Mouse (Mus musculus): ENCODE measurements around the gene Polr3c.
"Not testable (repeated sequence)": the region's sequence is repeated elsewhere in the genome, so short reads cannot be mapped to it uniquely, and the experiment has no call there.

The Polr3c gene

GRCm38 (mm10) chr3:96727343-96727827 is at the start of gene Polr3c, which contains the start of gene Rnf115:
Gene Polr3c, minus strand, starts transcription at chr3:96727628.
Gene Rnf115, plus strand, starts transcription at chr3:96727664.
- peak; percentile 95 for DNase-seq

- DNase-seq = no peak
These were observed 49.7 kb upstream of the Polr3c start for GRCm38 (mm10) chr3:96777120-96777519.

GRCm38 (mm10) chr3:96772949-96773348 is 45.5 kb upstream of the Polr3c start:
- DNase-seq = no peak

GRCm38 (mm10) chr3:96769971-96770370 is 42.5 kb upstream of the Polr3c start:
- no peak for DNase-seq

GRCm38 (mm10) chr3:96764528-96764927 is 37.1 kb upstream of the Polr3c start:
- no peak for DNase-seq

- no peak for DNase-seq
These were observed 32.3 kb upstream of the Polr3c start for GRCm38 (mm10) chr3:96759695-96760094.

GRCm38 (mm10) chr3:96757691-96758090 is 30.3 kb upstream of the Polr3c start:
- peak; percentile 35 for DNase-seq

GRCm38 (mm10) chr3:96755935-96756334 is 28.5 kb upstream of the Polr3c start:
- DNase-seq = no peak

GRCm38 (mm10) chr3:96746829-96747228 is 19.4 kb upstream of the Polr3c start:
- no peak for DNase-seq

- no peak for DNase-seq
These were observed 16.9 kb upstream of the Polr3c start for GRCm38 (mm10) chr3:96744348-96744747.

GRCm38 (mm10) chr3:96740279-96740678 is 12.9 kb upstream of the Polr3c start:
- DNase-seq = not testable (repeated sequence)

GRCm38 (mm10) chr3:96737995-96738394 is 10.6 kb upstream of the Polr3c start:
- DNase-seq = no peak

GRCm38 (mm10) chr3:96737013-96737740 is 9.7 kb upstream of the Polr3c start:
- no peak for DNase-seq

- no peak for DNase-seq
These were observed 7.8 kb upstream of the Polr3c start for GRCm38 (mm10) chr3:96735200-96735599.

- DNase-seq = no peak
These were observed 6.6 kb upstream of the Polr3c start for GRCm38 (mm10) chr3:96733984-96734383.

GRCm38 (mm10) chr3:96730785-96731184 is 3.4 kb upstream of the Polr3c start:
- DNase-seq = no peak

- DNase-seq = no peak
These were observed 2.0 kb upstream of the Polr3c start for GRCm38 (mm10) chr3:96729403-96729784.

GRCm38 (mm10) chr3:96728634-96729402 is 1.4 kb upstream of the Polr3c start:
- DNase-seq = no peak

GRCm38 (mm10) chr3:96727828-96728633 is 603 bp upstream of the Polr3c start:
- no peak for DNase-seq

- peak; percentile 83 for DNase-seq
These were observed 8.3 kb downstream of the Polr3c start for GRCm38 (mm10) chr3:96719173-96719572.

- DNase-seq = no peak
These were observed 11.6 kb downstream of the Polr3c start for GRCm38 (mm10) chr3:96715854-96716253.

GRCm38 (mm10) chr3:96714286-96714685 is 13.1 kb downstream of the Polr3c start:
- no peak for DNase-seq

- DNase-seq = no peak
These were observed 18.8 kb downstream of the Polr3c start for GRCm38 (mm10) chr3:96708684-96709064.

Data from cerebellum, adult 8-10 months (tissue).